Comparison of ENCODE assay signal across 28 mouse cellular contexts in the genomic region with DNA sequence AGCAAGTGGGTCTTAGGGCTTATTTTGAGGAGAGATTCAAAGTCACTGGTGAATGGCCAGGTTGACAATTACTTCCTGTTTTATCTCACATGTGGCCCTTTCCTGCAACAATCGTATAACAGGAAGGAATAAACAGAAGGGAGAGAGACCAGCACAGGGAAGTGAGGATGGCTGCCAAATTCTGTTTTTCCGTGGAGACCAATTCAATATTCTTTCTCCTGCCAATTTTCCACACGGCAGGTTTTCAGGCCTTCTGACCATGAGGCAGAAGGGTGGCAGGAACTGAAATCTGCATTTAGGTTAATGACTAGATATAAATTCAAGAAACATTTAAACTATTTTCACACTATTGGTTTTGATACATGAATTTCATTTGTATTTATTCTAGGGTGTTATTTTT.
DNase-seq lines count a peak whose midpoint lies in the region; TF ChIP-seq lines count a peak whose summit lies in the region.
"Had no signal": no experiment of that assay in that cellular context is flagged by ENCODE, and none has a peak within 500 bp of the region (broad histone marks: within the 10 kb centered on the region; RNA-seq: fewer than 3 reads in every experiment).

No protein-coding gene starts in this region.

- no peak for TF ChIP-seq POLR2A in CH12.LX (IDR thresholded peaks at IDR 0.05; ENCODE audit: low read depth, low read length)

- in situ Hi-C loops in CH12.LX (cut with MboI; ENCODE audit: low pct_ligation_motif_present, low pct_unique_long_range_greater_than_20kb, low sequenced_read_pairs): no loop called here

- no peak overlapping the region for H3K4me3 ChIP-seq in CH12.LX (replicated peaks in 1 of 3; ENCODE audit: low read depth in 2 of 3, low read length in 2 of 3, poor library complexity in 1 of 3)
- H3K4me3 ChIP-seq: forebrain, embryonic 15.5 days; gastrocnemius, adult 2 months; heart, embryonic 12.5 days; limb, embryonic 13.5 days; myocyte; neural tube, embryonic 12.5 days had no signal

- intact Hi-C loops in left cerebral cortex, postnatal 4 days (cut with DNase I): no loop called here
- intact Hi-C loops in heart, postnatal 36 days (cut with DNase I): no loop called here

- H3K9me3 ChIP-seq in CH12.LX (replicated peaks; ENCODE audit: low read length): no peaks in the 10 kb centered on the region
- H3K9me3 ChIP-seq: forebrain, embryonic 15.5 days; G1E; heart, embryonic 12.5 days; limb, embryonic 13.5 days; neural tube, embryonic 12.5 days had no signal

- DNase-seq in cerebellum, postnatal 10 days: peak; percentile 79
- DNase-seq in cerebellum, adult 11 months: no peak
- DNase-seq in left cerebral cortex, postnatal 4 days: peak; percentile 50
- DNase-seq in left cerebral cortex, adult 8-10 months (ENCODE audit: low spot score in 2 of 2): no peak
- DNase-seq in CH12.LX (ENCODE audit: extremely low read depth): no peak
- DNase-seq in brain, adult 2 months (ENCODE audit: low read depth, low spot score): peak; percentile 12
- no peak for DNase-seq in heart, postnatal 36 days
- no peak for DNase-seq in layer of hippocampus, adult 8-10 months (ENCODE audit: low spot score in 2 of 2)
- DNase-seq: adrenal gland, postnatal 25 days; B cell, adult 2 months; gastrocnemius, adult 2 months; gastrocnemius, postnatal 36 days; heart, adult 18-20 months; layer of hippocampus, adult 9-11 months; lung, adult 2 months; lung, postnatal 10 days; right cerebral cortex, adult 18-20 months; spleen, adult 18-20 months; thymus, postnatal 14 days had no signal

- H3K4me2 ChIP-seq in CH12.LX (ENCODE audit: insufficient read depth, low read depth, poor library complexity, severe bottlenecking): no peak overlapping the region
- H3K4me2 ChIP-seq: forebrain, embryonic 15.5 days; heart, embryonic 12.5 days; limb, embryonic 13.5 days; neural tube, embryonic 12.5 days had no signal

- dilution Hi-C loops in CH12.LX (cut with MboI; ENCODE audit: extremely low pct_ligation_motif_present, extremely low pct_unique_long_range_greater_than_20kb, low sequenced_read_pairs): no loop called here

- H3K27me3 ChIP-seq in CH12.LX (replicated peaks): no peaks in the 10 kb centered on the region
- H3K27me3 ChIP-seq: forebrain, embryonic 15.5 days; heart, embryonic 12.5 days; limb, embryonic 13.5 days; neural tube, embryonic 12.5 days had no signal

- no peak overlapping the region for H3K27ac ChIP-seq in CH12.LX (ENCODE audit: insufficient read depth, low read depth)
- H3K27ac ChIP-seq: forebrain, embryonic 15.5 days; gastrocnemius, adult 2 months; kidney, postnatal 0 days; limb, embryonic 13.5 days; liver, embryonic 14.5 days; macrophage; neural tube, embryonic 12.5 days had no signal

- H3K36me3 ChIP-seq in CH12.LX (replicated peaks in 1 of 2; ENCODE audit: control insufficient read depth in 1 of 2, insufficient read depth in 1 of 2, low read length in 1 of 2): no peaks in the 10 kb centered on the region
- H3K36me3 ChIP-seq: forebrain, embryonic 15.5 days; G1E; heart, embryonic 12.5 days; limb, embryonic 13.5 days; neural tube, embryonic 12.5 days had no signal

- no peak overlapping the region for H3K9ac ChIP-seq in CH12.LX (ENCODE audit: insufficient read depth, low read depth)
- H3K9ac ChIP-seq: forebrain, embryonic 15.5 days; heart, embryonic 12.5 days; limb, embryonic 13.5 days; liver, embryonic 14.5 days; neural tube, embryonic 12.5 days had no signal

- no peaks in the 10 kb centered on the region for H3K79me2 ChIP-seq in CH12.LX (replicated peaks; ENCODE audit: control insufficient read depth, extremely low read depth, insufficient read depth, poor library complexity, severe bottlenecking)

- no peak for TF ChIP-seq CTCF in CH12.LX (conservative IDR thresholded peaks at IDR 0.05 in 1 of 2, IDR thresholded peaks at IDR 0.05 in 1 of 2; ENCODE audit: low read depth in 2 of 2, low read length in 2 of 2)

- TF ChIP-seq EP300 in CH12.LX (IDR thresholded peaks at IDR 0.05; ENCODE audit: low read length): no peak

- TF ChIP-seq RAD21 in CH12.LX (IDR thresholded peaks at IDR 0.05; ENCODE audit: low read depth, low read length): no peak

- H3K4me1 ChIP-seq in CH12.LX (ENCODE audit: control insufficient read depth in 1 of 2, insufficient read depth in 2 of 2): peaks cover 0 to 14% of the 10 kb centered on the region in 2 experiments; a peak in 1 of 4 replicates
- H3K4me1 ChIP-seq: heart, embryonic 12.5 days; neural tube, embryonic 12.5 days had no signal

TF ChIP-seq in CH12.LX, 34 proteins besides CTCF, POLR2A, EP300 and RAD21:
- TF ChIP-seq ELF1 (IDR thresholded peaks at IDR 0.05; ENCODE audit: low read depth, low read length): 0 out of 2 replicates have a peak, but pooled peaks have one; percentile 11
- TF ChIP-seq ZMIZ1 (IDR thresholded peaks at IDR 0.05; ENCODE audit: low read depth, low read length): no peak
TF ChIP-seq in CH12.LX: peak in this region for 1.

Comparison
In these comparisons a context has a peak if more than half of its experiments do, and no peak if none do; other contexts are left out.
1. DNase-seq: peak in cerebellum, postnatal 10 days (2 of 2), left cerebral cortex, postnatal 4 days (single experiment) and brain, adult 2 months (single experiment); none in cerebellum, adult 11 months (single experiment), left cerebral cortex, adult 8-10 months (0 of 2), CH12.LX (single experiment), heart, postnatal 36 days (0 of 2) and layer of hippocampus, adult 8-10 months (0 of 2).